Mouse (Mus musculus) lung, adult 2 months (tissue): ENCODE results near the gene Slc22a16. TPM values are rescaled to one million over a fixed set of nuclear protein-coding genes. Genes with fewer than 3 reads are reported as not detected.
A peak's percentile ranks its signal among the peaks of the same experiment; 100 is the strongest.
"Not testable (repeated sequence)": the region's sequence is repeated elsewhere in the genome, so short reads cannot be mapped to it uniquely, and the experiment has no call there.

Experiments used
- DNase-seq: peaks from one replicate; pipeline ENCODE4 v3.0.0; 2022
- H3K4me1 ChIP-seq: fragments of 200-500 bp; 2 replicates; pipeline ENCODE4 v1.6.1; 2011; ENCODE audit warnings: low read length; ENCODE audit not compliant: control insufficient read depth, insufficient read depth
- H3K4me3 ChIP-seq: fragments of 200-500 bp; replicated peaks from 2 replicates; pipeline ENCODE3; 2011; ENCODE audit warnings: low read depth, mild to moderate bottlenecking, control low read depth, low read length; ENCODE audit errors: extremely low read depth
- CTCF ChIP-seq: fragments of 200-500 bp; IDR thresholded peaks from 2 replicates; pipeline ENCODE4 v1.5.1; 2011; ENCODE audit warnings: mild to moderate bottlenecking, low read length, control low read depth; ENCODE audit not compliant: insufficient read depth
- POLR2A ChIP-seq: fragments of 200-500 bp; IDR thresholded peaks from 2 replicates; pipeline ENCODE4 v1.6.1; 2011; ENCODE audit warnings: low read depth, mild to moderate bottlenecking, control low read depth, low read length, borderline replicate concordance; ENCODE audit errors: extremely low read depth
- WGBS: fragments of 180-500 bp; shearing (Covaris S2); methylation state at CpG from one replicate; pipeline ENCODE4 v1.1.7; 2018; 5-methylcytosine and 5-hydroxymethylcytosine counted together
- polyA plus RNA-seq: library from polyadenylated mRNA; depleted of rRNA; stranded (reverse); fragments of >200 nt; gene quantifications from 2 replicates; pipeline ENCODE4 v1.2.3, GENCODE M21; 2012

The Slc22a16 gene
- polyA plus RNA-seq, 1 experiment, result not detected

GRCm38 (mm10) chr10:40529617-40530016 is 40.5 kb upstream of the Slc22a16 start:
- TF ChIP-seq POLR2A (no peak), CTCF (peak; percentile 47)
- WGBS, result 48% methylated on average over 6 of the region's 6 CpGs
- DNase-seq, result no peak
- Histone ChIP-seq H3K4me3 (no peak overlapping the region), H3K4me1 (no peaks in the 10 kb centered on the region)

- TF ChIP-seq CTCF (no peak), POLR2A (no peak)
- 38% methylated on average over 3 of the region's 3 CpGs for WGBS
- no peak for DNase-seq
- no peaks in the 10 kb centered on the region for H3K4me1 ChIP-seq
- H3K4me3 ChIP-seq, result no peak overlapping the region
Observed at GRCm38 (mm10) chr10:40530661-40531060, 39.5 kb upstream of the Slc22a16 start.

- WGBS, result 88% methylated on average over 4 of the region's 4 CpGs
Observed at GRCm38 (mm10) chr10:40532586-40532985, 37.5 kb upstream of the Slc22a16 start.

GRCm38 (mm10) chr10:40541351-40541750 is 28.8 kb upstream of the Slc22a16 start:
- 69% methylated on average over 6 of the region's 6 CpGs for WGBS
- DNase-seq, result no peak
- Histone ChIP-seq H3K4me1 (no peaks in the 10 kb centered on the region), H3K4me3 (no peak overlapping the region)
- no peak for TF ChIP-seq POLR2A
- TF ChIP-seq CTCF, result no peak

More at GRCm38 (mm10) chr10:40532586-40532985, 37.5 kb upstream of the Slc22a16 start:
- H3K4me3 ChIP-seq, DNase-seq, H3K4me1 ChIP-seq: not testable (repeated sequence)

GRCm38 (mm10) chr10:40549317-40549716 is 20.8 kb upstream of the Slc22a16 start:
- Histone ChIP-seq H3K4me1 (no peaks in the 10 kb centered on the region), H3K4me3 (no peak overlapping the region)
- DNase-seq, result no peak
- 69% methylated on average over 2 of the region's 2 CpGs for WGBS
- TF ChIP-seq POLR2A, result no peak
- no peak for TF ChIP-seq CTCF

GRCm38 (mm10) chr10:40551801-40552200 is 18.3 kb upstream of the Slc22a16 start:
- H3K4me3 ChIP-seq, result no peak overlapping the region
- TF ChIP-seq POLR2A, result no peak
- TF ChIP-seq CTCF, result no peak
- DNase-seq, result no peak
- 38% methylated on average over 2 of the region's 2 CpGs for WGBS
- H3K4me1 ChIP-seq, result no peaks in the 10 kb centered on the region

GRCm38 (mm10) chr10:40565695-40566094 is 4.4 kb upstream of the Slc22a16 start:
- not testable (repeated sequence) for DNase-seq, H3K4me3 ChIP-seq, H3K4me1 ChIP-seq
- WGBS, result 96% methylated on average over 6 of the region's 6 CpGs

GRCm38 (mm10) chr10:40575912-40576634 is 5.9 kb downstream of the Slc22a16 start:
- Histone ChIP-seq H3K4me1 (no peaks in the 10 kb centered on the region), H3K4me3 (no peak overlapping the region)
- TF ChIP-seq CTCF, result no peak
- no peak for TF ChIP-seq POLR2A
- no peak for DNase-seq
- 69% methylated on average over 7 of the region's 7 CpGs for WGBS

GRCm38 (mm10) chr10:40583584-40584255 is 13.6 kb downstream of the Slc22a16 start:
- H3K4me3 ChIP-seq, result no peak overlapping the region
- WGBS, result 70% methylated on average over 8 of the region's 8 CpGs
- no peak for TF ChIP-seq CTCF
- TF ChIP-seq POLR2A, result no peak
- H3K4me1 ChIP-seq, result no peaks in the 10 kb centered on the region
- no peak for DNase-seq

GRCm38 (mm10) chr10:40592186-40592585 is 22.1 kb downstream of the Slc22a16 start:
- DNase-seq, result no peak
- 50% methylated on average over 7 of the region's 7 CpGs for WGBS
- Histone ChIP-seq H3K4me1 (no peaks in the 10 kb centered on the region), H3K4me3 (no peak overlapping the region)
- no peak for TF ChIP-seq POLR2A
- no peak for TF ChIP-seq CTCF

- Histone ChIP-seq H3K4me3 (no peak overlapping the region), H3K4me1 (no peaks in the 10 kb centered on the region)
- DNase-seq, result no peak
- 70% methylated on average over 3 of the region's 3 CpGs for WGBS
- TF ChIP-seq CTCF, result no peak
- TF ChIP-seq POLR2A, result no peak
Observed at GRCm38 (mm10) chr10:40597177-40597576, 27.0 kb downstream of the Slc22a16 start.
